Mouse (Mus musculus) embryo, embryonic 10.5 days (tissue): ENCODE data around the gene Tiparp.

Source experiments
- DNase-seq: peaks from one replicate; pipeline ENCODE4 v3.0.0-alpha.2; 2015; ENCODE audit warnings: low spot score

Gene Tiparp

DNA sequence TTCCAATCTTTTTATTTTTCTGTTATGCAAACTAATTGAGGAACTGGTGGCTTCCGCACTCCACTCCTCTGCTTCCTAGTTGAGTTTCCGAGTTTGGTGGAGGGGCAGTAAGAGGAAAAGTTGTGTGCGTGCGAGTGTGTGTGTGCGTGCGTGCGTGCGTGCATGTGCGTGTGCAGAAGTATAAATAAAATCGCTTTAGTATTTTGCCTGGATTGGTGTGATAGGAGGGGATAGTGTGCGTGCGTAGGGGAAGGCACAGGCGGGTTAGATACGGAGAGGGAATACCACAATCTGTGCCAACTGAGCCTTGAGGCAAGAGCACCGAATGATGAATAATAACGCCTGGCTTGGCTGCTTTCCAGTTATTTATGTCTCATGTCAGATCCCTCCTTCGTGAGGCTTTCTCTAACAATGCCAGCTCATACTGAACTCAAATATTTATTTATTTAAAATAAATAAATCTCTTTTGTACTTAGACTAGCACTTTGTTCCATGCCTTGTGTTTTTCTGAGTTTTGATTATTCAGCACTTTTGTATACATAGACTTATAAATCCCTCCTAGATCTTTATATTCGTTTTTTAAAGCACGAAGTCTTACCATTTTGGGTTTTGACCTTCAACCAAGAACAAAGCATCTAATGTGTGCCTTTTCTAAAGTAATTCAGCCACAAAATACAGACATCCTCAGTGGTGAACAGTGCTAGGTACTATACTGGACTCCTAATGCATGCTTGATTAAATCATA is 1.4 kb downstream of the Tiparp start:
- DNase-seq = peak; percentile 59

DNA sequence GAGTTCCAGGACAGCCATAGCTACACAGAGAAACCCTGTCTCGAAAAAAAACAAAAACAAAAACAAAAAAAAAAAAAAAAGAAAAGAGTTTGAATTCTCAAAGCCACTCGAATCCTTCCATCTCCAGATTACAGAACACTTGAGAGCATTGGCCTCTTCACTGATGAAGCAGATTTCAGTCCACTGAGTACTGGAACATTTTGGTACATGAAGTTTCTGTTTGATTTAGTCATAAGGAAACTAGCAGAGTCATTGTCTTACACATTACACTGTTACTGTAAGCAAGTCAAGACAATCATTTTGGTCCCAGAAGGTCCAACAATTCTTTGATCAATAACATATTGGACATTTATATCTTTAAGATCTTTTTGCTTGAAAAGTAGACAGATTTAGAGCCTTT is 4.8 kb downstream of the Tiparp start:
- DNase-seq = no peak

DNA sequence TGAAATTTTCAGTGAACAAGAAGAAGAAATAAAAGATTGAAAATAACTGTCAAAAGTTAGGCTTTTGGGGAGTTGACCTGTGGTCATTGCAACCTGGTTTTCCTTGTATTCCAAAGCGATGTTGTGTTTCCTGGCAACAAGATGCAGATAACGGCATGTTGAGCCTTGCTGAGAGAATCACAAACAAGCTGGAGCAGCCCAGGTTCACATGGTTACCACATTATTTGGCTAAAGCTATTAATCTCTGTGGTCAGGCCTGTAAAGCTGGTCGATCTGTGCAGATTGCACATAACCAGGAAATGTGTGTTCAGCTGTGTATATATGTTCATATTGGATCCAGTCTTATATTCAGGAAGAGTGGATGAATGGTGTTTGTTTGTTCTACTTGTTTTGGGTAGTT is 5.4 kb downstream of the Tiparp start:
- peak; percentile 54 for DNase-seq

DNA sequence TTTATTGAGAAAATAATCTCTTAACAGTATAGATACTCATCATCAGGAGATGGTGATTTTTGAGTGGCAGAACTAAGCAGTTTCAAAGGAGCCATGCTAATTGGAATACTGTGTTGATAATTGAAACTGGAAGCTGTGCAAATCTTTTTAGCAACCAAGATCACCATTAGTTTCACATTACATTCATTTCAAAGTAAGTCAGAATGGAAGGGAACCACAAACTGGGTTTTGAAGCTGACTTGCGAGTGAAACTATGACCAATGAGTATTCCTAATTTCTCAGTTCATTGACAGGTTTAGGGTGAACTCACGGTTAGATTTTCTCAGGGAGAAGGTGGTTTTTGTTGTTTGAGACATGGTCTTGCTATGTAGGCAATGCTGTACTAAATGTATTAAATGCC is 6.3 kb downstream of the Tiparp start:
- no peak for DNase-seq

DNA sequence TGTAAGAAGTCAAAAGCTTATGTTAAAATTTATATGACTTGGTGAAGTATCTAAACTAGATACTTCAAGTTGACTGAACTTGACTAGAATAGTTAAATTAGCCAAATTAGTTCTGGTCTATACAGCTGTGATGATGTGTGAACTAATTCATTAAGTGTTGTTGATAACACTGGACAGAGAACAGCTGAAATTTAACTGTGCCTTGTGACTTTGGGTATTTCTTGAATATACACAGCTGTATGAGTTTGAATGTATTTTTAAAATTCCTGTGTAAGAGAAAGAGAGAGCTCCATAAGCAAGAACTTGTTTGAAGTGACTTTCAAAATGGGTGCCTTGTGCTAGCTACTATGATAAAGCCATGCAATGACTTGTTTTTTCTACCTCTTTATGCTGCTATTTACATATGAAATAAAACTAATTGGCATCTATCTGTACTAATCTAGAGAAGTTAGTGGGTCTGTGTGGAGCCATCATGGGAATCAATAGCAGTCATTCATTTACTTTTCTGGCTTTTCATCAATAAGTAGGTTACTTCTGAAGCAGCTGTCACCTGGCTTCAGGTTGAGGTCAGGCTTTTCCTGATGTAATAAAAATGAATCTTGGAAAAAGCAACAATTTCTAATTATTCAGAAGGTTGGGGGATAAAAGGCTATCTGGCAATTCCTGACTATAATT is 7.0 kb downstream of the Tiparp start:
- DNase-seq = no peak

DNA sequence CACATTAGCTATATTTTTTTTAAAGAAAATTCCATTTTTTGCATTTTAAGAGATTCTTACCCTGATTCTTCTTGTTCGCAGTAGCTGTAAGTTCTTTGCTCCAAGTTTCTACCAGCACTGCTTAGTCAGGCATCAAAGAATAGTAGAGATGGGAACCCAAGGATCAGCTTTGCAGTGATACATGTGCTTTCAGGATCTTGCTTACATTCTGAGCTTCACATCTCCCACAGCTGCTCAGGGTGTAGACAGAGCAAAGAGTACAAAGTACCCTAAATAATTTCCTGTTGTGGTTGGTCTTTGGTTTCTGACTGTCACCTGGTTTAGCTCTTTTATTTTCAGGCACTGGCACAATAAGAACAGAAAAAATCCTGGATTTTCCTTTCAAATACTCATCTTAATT is 9.1 kb downstream of the Tiparp start:
- DNase-seq = no peak

DNA sequence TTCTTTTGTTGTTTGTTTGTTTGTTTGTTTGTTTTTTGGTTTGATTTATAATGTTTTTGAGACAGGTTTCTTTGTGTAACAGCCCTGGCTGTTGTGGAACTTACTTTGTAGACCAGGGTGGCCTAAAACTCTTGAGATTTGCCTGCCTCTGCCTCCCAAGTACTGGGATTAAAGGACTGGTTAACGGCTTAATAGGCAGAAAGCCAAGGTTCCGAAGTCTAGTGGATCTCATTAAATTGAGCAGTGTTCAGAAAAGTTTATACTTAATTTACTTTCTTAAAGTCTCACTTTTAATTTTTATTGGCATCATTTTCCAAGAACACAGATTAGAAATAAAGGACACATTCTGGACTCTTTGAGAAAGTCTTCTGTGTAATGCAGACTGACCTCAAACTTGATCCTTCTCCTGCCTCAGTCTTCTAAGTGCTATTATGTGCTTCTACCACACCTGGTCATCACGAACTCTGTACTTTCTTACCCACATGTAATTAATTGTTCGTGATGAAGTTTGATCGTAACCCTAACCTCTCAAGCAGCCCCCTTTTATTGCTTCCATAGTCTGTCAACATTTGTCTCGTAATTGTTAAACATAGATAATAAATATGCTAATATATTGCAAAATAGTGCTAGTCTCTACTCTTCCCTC is 12.8 kb downstream of the Tiparp start:
- no peak for DNase-seq

DNA sequence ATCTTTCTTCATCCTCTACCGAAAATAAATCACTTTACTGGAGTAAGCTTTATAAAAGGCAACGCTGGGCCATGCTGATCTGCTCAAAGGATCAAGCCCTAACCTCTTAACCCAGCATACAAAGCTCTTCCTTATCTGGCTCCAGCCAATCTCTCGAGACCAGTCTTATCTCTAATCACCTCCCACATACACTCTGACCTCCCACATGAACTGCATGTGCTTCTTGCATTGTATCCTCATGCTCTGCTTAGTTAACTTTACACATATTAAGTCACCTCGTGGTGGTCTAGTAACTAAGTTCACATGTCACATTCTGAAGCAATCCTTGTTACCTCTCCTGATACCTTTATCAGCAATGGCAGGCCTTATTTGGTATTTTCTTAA is 13.3 kb downstream of the Tiparp start:
- DNase-seq = no peak

DNA sequence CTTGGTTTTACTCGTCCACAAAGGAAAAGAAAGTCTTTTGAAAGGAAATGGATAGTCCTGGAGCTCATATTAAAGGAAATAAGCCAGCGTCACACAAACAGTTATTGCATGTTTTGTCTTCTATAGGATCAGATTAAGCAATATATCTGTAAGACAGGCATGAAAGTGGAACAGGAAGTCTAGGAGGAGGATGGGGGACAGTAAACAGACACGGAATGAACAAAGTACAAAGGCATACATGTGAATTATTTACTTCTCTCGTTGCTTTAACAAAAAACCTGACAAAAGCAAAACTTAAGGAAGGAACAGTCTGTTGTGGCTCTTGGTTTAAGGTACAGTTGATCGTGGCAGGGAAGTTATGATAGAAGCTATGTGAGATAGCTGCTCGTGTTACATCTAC is 21.6 kb downstream of the Tiparp start:
- DNase-seq = no peak

DNA sequence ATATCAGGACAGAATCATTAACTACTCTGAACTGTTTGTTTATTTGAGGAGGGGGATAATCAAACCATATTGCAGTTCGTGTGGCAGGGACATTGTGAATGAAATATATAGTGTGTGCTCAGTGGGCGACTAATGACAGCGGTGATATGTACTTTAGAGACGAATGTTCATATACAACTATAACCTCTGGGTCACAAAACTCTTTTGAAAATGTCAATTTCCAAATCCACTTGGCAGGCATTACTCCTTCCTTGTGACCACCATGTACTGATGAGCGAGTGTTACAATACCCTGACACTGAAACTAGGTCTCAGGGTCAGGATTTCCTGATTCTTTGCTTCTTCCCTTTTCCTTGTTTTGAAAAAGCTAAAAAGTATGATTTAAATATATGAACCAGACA is 22.9 kb downstream of the Tiparp start:
- no peak for DNase-seq

DNA sequence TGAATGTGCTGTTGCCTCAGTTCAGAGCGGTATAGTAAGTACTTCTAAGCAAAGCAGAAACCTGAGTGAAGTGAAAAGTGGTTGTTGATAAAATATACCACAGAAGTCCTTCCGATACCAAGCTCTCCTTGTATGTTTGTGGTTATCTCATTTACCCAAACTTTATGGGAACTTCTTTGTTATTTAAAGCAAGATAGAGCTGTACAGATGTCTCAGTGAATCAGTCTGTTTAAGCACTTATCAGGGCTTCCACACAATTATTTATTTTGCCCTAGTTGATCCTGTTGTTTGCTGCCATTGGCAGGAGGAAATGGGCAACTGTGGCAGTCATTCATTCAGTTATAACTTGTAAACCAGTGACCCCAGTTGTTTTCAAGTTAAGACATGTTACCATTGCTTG is 26.4 kb downstream of the Tiparp start:
- no peak for DNase-seq

DNA sequence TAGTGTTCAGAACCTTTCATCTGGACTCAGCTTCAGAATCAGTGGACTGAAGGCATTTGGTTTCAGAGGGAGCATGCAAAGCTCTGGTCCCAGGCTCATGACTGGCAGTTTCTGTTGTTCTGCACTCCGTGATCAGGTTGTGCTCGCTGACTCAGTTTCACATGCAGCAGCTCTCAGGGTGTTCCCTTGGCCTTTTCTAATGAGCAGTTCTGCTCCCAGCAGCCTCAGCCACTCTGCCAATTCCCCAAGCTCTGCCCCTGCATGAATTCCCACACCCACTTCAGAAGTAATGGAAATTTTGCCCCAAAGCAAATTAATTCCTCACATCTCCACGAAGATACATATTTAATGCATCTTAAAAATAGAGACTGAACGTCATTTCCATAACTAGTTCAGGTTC is 30.5 kb downstream of the Tiparp start:
- DNase-seq = no peak

DNA sequence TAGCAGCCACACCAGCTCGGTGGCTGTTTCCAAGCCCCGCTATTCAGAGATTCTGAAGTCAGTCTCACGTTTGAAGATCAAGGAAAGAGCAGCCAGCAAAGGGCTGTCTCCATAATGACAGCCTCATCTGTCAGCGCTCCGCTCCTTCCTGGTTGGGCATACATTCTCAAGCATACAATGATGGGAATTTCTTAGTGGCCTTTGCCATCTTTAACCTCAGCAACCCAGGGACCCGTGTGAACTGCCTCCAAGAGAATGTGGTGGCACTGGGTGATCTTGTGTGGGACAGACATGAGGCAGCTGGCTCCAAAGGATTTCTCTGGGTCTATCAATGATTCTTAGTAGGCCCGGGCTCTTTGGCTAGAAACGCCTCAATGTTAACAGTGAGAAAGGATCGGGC is 34.0 kb downstream of the Tiparp start:
- DNase-seq = no peak

DNA sequence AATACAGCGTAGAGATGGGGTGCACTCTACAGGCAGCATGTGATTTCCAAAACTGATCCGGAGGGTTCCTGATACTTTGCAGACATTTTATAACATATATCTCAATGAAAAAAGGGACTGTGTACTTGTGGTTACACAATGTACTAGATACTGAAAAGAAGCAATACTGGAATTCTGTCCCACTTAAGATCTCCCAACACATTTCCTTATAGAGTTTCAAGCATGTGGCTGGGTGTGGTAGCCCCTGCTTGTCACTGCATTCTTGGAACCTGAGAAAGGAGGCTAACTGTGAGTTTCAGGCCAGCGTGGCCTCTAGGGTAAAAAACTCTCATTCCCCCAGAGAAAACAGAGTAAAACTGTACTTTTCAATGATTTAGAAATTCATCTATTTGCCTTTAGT is 34.5 kb downstream of the Tiparp start:
- DNase-seq = no peak

DNA sequence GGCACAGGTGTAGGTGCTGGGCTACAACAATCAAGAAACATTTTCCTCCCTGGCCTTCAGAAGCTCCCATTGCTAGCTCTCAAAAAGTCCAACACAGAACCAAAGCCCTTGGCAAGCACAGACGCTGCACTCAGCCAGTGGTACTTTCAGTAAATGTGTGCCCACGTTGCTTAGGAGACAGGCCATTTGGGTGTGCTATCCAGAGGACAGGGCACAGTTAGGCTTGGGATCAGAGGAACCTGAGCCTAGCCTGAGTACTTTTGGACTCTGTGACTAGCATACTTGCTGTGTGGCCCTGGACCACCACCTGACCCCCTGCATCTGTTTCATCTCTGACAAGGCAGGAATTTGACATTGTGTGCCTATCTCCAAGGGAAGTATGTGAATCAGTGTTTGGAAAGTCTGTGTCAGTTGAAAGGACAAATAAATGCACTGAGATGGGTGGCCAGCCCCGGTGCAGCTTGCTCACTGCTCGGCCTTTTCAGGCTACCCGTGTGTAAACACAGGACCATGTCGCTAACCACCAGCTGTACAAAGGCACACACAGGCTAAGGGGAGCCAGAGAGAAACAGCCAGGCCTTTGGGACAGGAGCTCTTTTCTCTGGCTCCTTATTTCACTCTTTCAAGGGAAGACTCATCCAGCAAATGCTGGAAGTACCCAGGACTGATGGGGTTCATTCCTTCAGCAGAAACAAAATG is 35.9 kb downstream of the Tiparp start:
- DNase-seq = no peak

DNA sequence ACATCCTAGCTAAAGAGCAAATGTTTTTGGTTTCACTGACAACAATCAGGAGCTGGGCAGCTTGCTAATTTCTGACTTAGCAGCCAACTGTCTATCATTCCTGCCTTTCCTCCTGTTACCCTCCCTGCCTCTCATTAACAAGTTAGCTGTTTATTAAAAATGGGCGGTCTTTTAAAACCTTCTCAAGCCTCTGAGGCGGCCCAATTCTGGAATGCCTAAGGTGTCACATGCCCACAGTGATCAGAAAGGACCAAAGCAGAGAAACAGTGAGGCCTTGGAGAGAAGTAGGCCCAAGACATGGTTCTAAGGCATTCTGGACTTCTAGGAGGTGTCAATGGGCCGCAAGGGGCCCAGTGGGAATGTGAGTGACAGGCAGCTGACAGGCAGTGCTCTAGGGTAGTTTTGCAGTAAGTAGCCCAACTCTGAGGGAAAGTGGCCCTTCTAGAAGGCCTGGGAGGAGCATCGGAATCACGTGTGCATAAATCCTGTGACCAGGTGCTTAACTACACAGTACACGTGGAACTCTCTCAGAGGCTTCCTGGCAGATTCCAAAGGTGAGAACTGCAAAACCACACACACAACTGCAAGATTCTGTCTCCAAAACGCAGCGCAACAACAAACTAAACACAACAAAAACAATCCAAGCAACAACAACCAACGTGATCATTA is 37.6 kb downstream of the Tiparp start:
- DNase-seq = no peak

DNA sequence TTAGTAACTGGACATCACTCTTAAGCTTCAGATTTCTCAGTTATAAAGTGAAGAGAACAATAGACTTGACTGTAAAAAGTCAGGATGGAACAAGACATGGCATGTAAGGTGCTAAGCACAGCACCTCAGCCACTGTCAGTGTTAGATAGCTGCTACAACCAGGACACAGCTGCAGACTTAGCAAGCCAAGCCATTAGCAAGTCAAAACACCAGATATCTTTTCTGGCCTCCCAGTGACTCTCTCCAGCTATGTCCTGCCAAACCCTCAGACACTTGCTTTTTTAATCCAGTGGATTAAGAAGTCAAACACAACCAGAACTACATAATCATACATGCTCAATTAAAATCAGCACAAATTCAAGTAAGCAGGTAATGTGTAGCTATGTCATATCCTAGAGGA is 41.7 kb downstream of the Tiparp start:
- DNase-seq = no peak

DNA sequence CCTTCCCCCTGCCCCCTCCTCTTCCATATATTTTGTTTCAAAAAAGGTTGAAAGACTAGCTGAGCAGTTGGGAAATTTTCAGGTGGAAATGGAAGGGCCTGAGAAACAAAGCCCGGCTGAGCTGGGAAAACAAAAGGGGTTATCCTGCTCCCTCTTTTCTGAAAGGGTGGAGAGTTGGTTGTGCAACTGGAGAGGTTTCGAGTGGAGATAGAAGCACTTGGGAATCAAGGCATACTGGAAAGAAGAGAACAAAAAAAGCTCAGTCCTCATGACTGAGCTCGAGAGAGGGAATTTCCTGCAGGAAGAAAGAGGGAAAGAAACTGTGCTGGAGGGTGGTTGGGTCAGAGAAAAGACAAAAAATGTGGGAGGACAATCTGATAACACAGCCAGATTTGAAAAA is 45.3 kb downstream of the Tiparp start:
- DNase-seq = no peak

DNA sequence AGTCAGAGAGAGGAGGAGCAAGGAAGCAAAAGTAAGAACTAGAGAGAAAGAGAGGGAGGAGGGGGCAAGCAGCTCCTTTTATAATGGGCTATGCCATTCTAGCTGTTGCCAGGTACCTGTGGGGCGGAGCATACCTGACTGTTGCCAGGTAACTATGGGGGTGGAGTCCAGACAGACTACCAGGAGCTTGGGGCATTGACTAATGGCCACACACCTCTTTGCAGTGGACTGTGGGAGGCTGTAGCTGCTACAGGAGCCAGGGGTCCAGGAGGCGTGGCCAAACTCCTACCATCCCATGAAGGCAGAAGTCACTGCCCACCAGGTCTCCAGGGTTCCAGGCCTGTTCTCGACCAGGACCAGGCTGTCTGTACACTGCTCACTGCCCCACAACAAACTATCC is 49.4 kb downstream of the Tiparp start:
- no peak for DNase-seq

DNA sequence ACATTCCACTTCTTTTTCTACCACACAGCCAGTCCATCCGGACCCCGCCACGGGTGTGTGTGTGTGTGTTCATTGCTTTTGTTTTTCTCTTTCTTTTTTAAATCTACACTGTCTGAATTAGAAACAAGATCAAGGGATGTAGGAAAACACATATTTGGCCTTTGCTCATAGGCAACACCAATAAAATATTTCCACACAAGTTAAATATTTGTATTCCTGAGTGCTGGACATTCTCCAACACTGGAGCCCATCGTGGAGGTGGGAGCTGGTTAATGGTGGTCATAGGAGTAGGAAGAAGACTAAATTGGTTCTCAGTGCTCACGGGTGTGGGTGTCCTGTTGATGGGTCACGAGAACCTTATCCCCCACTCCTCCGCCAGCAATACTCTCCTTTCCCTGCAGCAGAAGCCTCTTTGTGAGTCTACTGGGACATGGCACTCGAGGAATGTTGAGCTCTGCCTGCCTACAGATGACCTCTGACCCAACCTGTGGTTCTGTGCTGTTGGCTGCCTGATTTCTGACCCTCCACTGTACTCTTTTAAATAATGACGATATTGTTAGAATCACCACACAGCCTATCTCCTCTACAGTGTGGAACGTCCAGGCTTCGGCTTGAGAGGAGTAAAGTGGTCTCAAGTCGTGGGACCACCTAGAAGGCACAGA is 51.2 kb downstream of the Tiparp start:
- DNase-seq = no peak

DNA sequence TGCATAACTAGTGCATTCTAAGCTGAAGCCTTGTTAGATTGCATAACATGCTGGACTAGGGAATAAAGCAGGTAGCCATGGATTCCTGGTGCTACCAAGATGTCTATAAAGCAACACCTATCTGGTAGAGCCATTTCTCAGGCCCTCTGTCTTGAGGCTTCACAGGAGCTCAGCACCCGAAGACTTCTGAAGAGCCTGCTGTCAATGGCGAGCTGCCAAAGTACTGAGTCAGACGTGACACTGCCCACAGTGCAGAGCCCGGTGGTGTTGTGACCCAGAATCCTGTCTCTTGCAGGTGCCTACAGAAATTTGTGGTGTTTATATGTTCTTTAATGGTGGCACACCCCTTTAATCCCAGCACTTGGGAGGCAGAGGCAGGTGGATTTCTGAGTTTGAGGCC is 53.4 kb downstream of the Tiparp start:
- no peak for DNase-seq

DNA sequence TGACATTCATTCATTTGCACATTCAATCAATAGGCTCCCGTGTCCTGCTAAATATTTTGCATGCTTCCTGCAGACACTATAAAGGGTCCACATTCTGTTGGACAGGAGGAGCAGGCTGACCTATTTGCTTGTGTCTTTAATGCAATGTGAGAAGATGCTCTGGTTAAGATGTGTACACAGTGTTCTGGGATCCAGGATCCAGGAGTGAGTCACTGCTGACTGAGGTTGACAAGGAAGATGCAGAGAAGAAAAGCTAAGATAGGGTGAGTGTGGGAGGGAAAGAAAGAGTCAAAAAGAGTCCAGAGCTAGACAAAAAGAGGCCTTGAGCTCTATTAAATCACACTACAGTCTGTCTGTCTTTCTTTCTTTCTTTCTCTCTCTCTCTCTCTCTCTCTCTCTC is 56.1 kb downstream of the Tiparp start:
- DNase-seq = no peak
